Mouse (Mus musculus) olfactory bulb, adult 2 months (tissue): ENCODE measurements around the gene Ssh3. TPM values are rescaled to one million over a fixed set of nuclear protein-coding genes. Genes with fewer than 3 reads are reported as not detected.

Experiments used
- H3K27ac ChIP-seq: fragments of 200-500 bp; 2 replicates; pipeline ENCODE4 v1.5.1; 2012; ENCODE audit warnings: low read depth, low read length; ENCODE audit not compliant: insufficient read depth
- H3K4me1 ChIP-seq: fragments of 200-500 bp; 2 replicates; pipeline ENCODE4 v1.6.1; 2012; ENCODE audit warnings: low read length; ENCODE audit not compliant: control insufficient read depth, insufficient read depth
- H3K4me3 ChIP-seq: fragments of 200-500 bp; 2 replicates; pipeline ENCODE4 v1.5.1; 2012; ENCODE audit warnings: mild to moderate bottlenecking, low read depth, low read length, moderate library complexity; ENCODE audit not compliant: insufficient read depth
- CTCF ChIP-seq: fragments of 200-500 bp; IDR thresholded peaks from 2 replicates; pipeline ENCODE4 v1.5.1; 2012; ENCODE audit warnings: low read depth, mild to moderate bottlenecking, low read length, moderate library complexity; ENCODE audit not compliant: insufficient read depth
- POLR2A ChIP-seq: fragments of 200-500 bp; IDR thresholded peaks from 2 replicates; pipeline ENCODE4 v1.6.1; 2012; ENCODE audit warnings: mild to moderate bottlenecking, low read depth, low read length, moderate library complexity; ENCODE audit not compliant: insufficient read depth
- WGBS: fragments of 180-500 bp; shearing (Covaris S2); methylation state at CpG from one replicate; pipeline ENCODE4 v1.1.7; 2018; 5-methylcytosine and 5-hydroxymethylcytosine counted together
- polyA plus RNA-seq: library from polyadenylated mRNA; stranded (reverse); fragments of >200 nt; gene quantifications from 2 replicates; pipeline ENCODE4 v1.2.4, GENCODE M21; 2012; ENCODE audit warnings: low replicate concordance; ENCODE audit not compliant: missing spikeins, insufficient read depth, insufficient read length

Gene Ssh3
- polyA plus RNA-seq: not detected in 2 replicates

- Histone ChIP-seq H3K27ac (no peak within 1 kb of the TSS), H3K4me1 (peaks cover 15% of the 10 kb centered on the region), H3K4me3 (peak within 1 kb of the TSS; percentile 47)
- WGBS: 16% methylated on average over 46 of the region's 46 CpGs
- TF ChIP-seq POLR2A: no peak
- TF ChIP-seq CTCF: no peak
These were observed at the start of gene Ssh3 for GRCm38 (mm10) chr19:4268566-4269361. TSS of gene Ssh3 (minus strand) at chr19:4269180.

- Histone ChIP-seq H3K4me1 (peaks cover 4% of the 10 kb centered on the region), H3K27ac (no peak overlapping the region), H3K4me3 (no peak overlapping the region)
- 64% methylated on average over 3 of the region's 3 CpGs for WGBS
- TF ChIP-seq CTCF: no peak
- no peak for TF ChIP-seq POLR2A
These were observed 48.2 kb upstream of the Ssh3 start for GRCm38 (mm10) chr19:4317181-4317580.

GRCm38 (mm10) chr19:4315223-4315944 lies 46.4 kb upstream of the Ssh3 start:
- TF ChIP-seq CTCF (no peak), POLR2A (no peak)
- H3K27ac ChIP-seq: 0 out of 2 replicates have a peak overlapping the region, but pooled peaks have one; percentile 21
- 53% methylated on average over 6 of the region's 6 CpGs for WGBS
- no peak overlapping the region for H3K4me3 ChIP-seq
- H3K4me1 ChIP-seq: peaks cover 4% of the 10 kb centered on the region

GRCm38 (mm10) chr19:4309776-4310185 lies 40.8 kb upstream of the Ssh3 start:
- TF ChIP-seq POLR2A: no peak
- no peak for TF ChIP-seq CTCF
- Histone ChIP-seq H3K4me1 (peaks cover 4% of the 10 kb centered on the region), H3K27ac (no peak overlapping the region), H3K4me3 (no peak overlapping the region)

GRCm38 (mm10) chr19:4309302-4309701 lies 40.3 kb upstream of the Ssh3 start:
- H3K27ac ChIP-seq: no peak overlapping the region
- no peak for TF ChIP-seq POLR2A
- no peak for TF ChIP-seq CTCF
- no peak overlapping the region for H3K4me3 ChIP-seq
- H3K4me1 ChIP-seq: peaks cover 8% of the 10 kb centered on the region
- 96% methylated on average over 4 of the region's 4 CpGs for WGBS

- H3K4me1 ChIP-seq: peaks cover 37% of the 10 kb centered on the region
- WGBS: 17% methylated on average over 46 of the region's 46 CpGs
- H3K27ac ChIP-seq: peak within 1 kb of the TSS; percentile 14
- TF ChIP-seq CTCF (peak; percentile 82), POLR2A (no peak)
- peak within 1 kb of the TSS; percentile 94 for H3K4me3 ChIP-seq
These were observed 37.2 kb upstream of the Ssh3 start, which contains the start of gene Grk2 for GRCm38 (mm10) chr19:4306190-4306577. TSS of gene Grk2 (minus strand) at chr19:4306222.

- WGBS: 4% methylated on average over 68 of the region's 68 CpGs
- TF ChIP-seq CTCF (no peak), POLR2A (no peak)
- H3K4me3 ChIP-seq: peak overlapping the region; percentile 94
- peaks cover 42% of the 10 kb centered on the region for H3K4me1 ChIP-seq
- peak overlapping the region; percentile 14 for H3K27ac ChIP-seq
These were observed 36.7 kb upstream of the Ssh3 start for GRCm38 (mm10) chr19:4305491-4306189.

GRCm38 (mm10) chr19:4304871-4305321 lies 35.9 kb upstream of the Ssh3 start:
- TF ChIP-seq CTCF: no peak
- no peak for TF ChIP-seq POLR2A
- WGBS: 44% methylated on average over 4 of the region's 4 CpGs
- Histone ChIP-seq H3K4me3 (peak overlapping the region; percentile 27), H3K27ac (no peak overlapping the region), H3K4me1 (peaks cover 50% of the 10 kb centered on the region)
